Mouse (Mus musculus): ENCODE data around the gene Smim13. TPM values are rescaled to one million over a fixed set of nuclear protein-coding genes. Genes with fewer than 3 reads are reported as not detected.
A peak's percentile ranks its signal among the peaks of the same experiment; 100 is the strongest.

The Smim13 gene
- polyA plus RNA-seq, 1 experiment: 6.5 TPM

DNA sequence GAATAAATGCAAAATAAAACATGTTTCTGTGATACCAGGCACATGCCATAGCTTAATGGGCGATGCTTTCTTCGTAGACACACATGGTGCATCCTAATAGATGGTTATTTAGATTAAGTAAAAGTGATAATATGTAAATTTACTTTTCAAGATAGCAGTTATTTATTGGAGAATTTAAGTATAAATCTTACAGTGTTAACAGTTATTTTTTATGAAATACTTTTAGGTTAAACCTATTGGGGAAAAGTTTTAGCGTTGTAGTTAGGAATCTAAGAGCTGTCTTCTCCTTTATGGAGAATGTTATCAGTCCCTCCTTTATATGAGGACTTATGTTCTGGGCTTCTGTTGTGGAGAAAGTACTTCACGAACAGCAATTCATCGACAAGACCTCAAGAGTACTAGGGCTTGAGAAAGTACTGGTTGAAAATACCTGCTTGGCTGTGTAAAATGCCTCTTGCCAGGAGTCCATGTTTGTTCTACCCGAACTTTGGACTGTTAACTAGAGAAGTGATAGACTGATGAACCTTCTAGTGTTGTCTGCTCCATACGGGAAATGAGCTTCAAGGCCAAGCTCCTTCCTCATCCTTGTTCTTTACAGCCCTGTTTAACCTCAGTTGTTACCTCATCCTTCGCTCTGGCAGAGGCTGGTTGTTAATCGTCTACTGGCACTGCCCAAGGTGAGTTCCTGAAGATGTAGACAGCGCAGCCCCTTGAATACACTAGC lies 24.4 kb downstream of the Smim13 start, which contains the start of gene Gm17364:
Gene Gm17364, minus strand, starts transcription at position 51 of the 724 bp plus-strand sequence.
- WGBS: 84% methylated on average over 10 of the region's 10 CpGs
- Histone ChIP-seq H3K4me1 (ENCODE audit: control insufficient read depth, insufficient read depth, low read length) (no peaks in the 10 kb centered on the region), H3K4me3 (replicated peaks; ENCODE audit: extremely low read depth, low read depth, low read length) (no peak within 1 kb of the TSS)
- TF ChIP-seq POLR2A (IDR thresholded peaks at IDR 0.05; ENCODE audit: borderline replicate concordance, extremely low read depth, low read depth, low read length) (no peak), CTCF (IDR thresholded peaks at IDR 0.05; ENCODE audit: insufficient read depth, low read length) (no peak)
- no peak for DNase-seq

DNA sequence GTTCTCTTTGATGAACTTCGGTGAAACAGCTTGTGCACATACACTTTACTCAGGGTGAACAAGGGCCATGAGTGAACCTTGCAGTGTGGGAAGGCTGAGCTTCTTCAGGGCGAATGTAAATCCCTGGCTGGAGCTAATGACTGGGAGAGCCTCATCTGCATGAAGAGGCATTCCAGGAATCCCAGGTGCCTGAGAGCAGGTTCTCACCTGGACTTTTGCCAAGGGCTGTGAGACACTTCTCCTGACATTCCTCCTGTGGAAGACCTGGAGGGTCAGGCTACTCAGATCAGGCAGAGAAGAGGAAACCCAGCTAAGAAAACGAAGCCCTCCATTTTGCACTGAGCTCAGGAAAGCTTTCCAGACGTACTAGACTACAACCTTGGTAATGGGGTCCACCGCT lies 31.1 kb downstream of the Smim13 start:
- WGBS: 62% methylated on average over 5 of the region's 5 CpGs
- H3K4me1 ChIP-seq (ENCODE audit: control insufficient read depth, insufficient read depth, low read length): no peaks in the 10 kb centered on the region
- no peak overlapping the region for H3K4me3 ChIP-seq (replicated peaks; ENCODE audit: extremely low read depth, low read depth, low read length)
- DNase-seq: no peak
- TF ChIP-seq POLR2A (IDR thresholded peaks at IDR 0.05; ENCODE audit: borderline replicate concordance, extremely low read depth, low read depth, low read length): no peak
- TF ChIP-seq CTCF (IDR thresholded peaks at IDR 0.05; ENCODE audit: insufficient read depth, low read length): no peak

- WGBS: 17% methylated on average over 5 of the region's 5 CpGs
- TF ChIP-seq CTCF (IDR thresholded peaks at IDR 0.05; ENCODE audit: insufficient read depth, low read length): 0 out of 2 replicates have a peak, but pooled peaks have one; percentile 42
- no peak for TF ChIP-seq POLR2A (IDR thresholded peaks at IDR 0.05; ENCODE audit: borderline replicate concordance, extremely low read depth, low read depth, low read length)
- Histone ChIP-seq H3K4me1 (ENCODE audit: control insufficient read depth, insufficient read depth, low read length) (no peaks in the 10 kb centered on the region), H3K4me3 (replicated peaks; ENCODE audit: extremely low read depth, low read depth, low read length) (no peak overlapping the region)
- DNase-seq: peak; percentile 73
Measured at GRCm38 (mm10) chr13:41283256-41283655, 33.6 kb downstream of the Smim13 start.

DNA sequence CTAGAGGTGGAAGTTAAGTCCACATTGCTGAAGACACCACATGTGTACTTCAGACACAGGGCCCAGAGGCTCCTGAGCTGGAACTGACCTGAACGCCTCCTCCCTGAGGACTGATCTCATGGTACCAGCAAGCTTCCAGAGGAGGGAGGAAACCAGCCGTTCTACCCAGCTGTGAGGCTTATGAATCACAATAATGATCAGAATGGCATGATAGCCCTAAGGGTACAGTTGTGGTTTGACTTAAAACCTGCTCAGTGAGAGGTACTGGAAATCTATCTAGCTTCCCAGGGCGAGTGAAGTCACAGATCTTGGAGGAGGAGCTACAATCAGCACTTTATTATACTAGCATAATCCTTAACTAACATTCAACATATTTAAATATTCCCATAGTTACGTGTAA lies 35.8 kb downstream of the Smim13 start:
- no peak overlapping the region for H3K4me3 ChIP-seq (replicated peaks; ENCODE audit: extremely low read depth, low read depth, low read length)
- 83% methylated on average over 4 of the region's 4 CpGs for WGBS
- no peaks in the 10 kb centered on the region for H3K4me1 ChIP-seq (ENCODE audit: control insufficient read depth, insufficient read depth, low read length)
- TF ChIP-seq CTCF (IDR thresholded peaks at IDR 0.05; ENCODE audit: insufficient read depth, low read length) (no peak), POLR2A (IDR thresholded peaks at IDR 0.05; ENCODE audit: borderline replicate concordance, extremely low read depth, low read depth, low read length) (no peak)
- no peak for DNase-seq

GRCm38 (mm10) chr13:41286285-41286684 lies 36.6 kb downstream of the Smim13 start:
- no peaks in the 10 kb centered on the region for H3K4me1 ChIP-seq (ENCODE audit: control insufficient read depth, insufficient read depth, low read length)
- WGBS: 61% methylated on average over 3 of the region's 3 CpGs
- DNase-seq: no peak
- H3K4me3 ChIP-seq (replicated peaks; ENCODE audit: extremely low read depth, low read depth, low read length): no peak overlapping the region
- TF ChIP-seq POLR2A (IDR thresholded peaks at IDR 0.05; ENCODE audit: borderline replicate concordance, extremely low read depth, low read depth, low read length): no peak
- TF ChIP-seq CTCF (IDR thresholded peaks at IDR 0.05; ENCODE audit: insufficient read depth, low read length): no peak

- H3K4me3 ChIP-seq (replicated peaks; ENCODE audit: extremely low read depth, low read depth, low read length): no peak overlapping the region
- H3K4me1 ChIP-seq (ENCODE audit: control insufficient read depth, insufficient read depth, low read length): peaks cover 4% of the 10 kb centered on the region; the same call in 1 of the 2 replicates
- 88% methylated on average over 4 of the region's 4 CpGs for WGBS
- no peak for DNase-seq
- TF ChIP-seq CTCF (IDR thresholded peaks at IDR 0.05; ENCODE audit: insufficient read depth, low read length): no peak
Measured at GRCm38 (mm10) chr13:41291466-41291974, 41.9 kb downstream of the Smim13 start.

DNA sequence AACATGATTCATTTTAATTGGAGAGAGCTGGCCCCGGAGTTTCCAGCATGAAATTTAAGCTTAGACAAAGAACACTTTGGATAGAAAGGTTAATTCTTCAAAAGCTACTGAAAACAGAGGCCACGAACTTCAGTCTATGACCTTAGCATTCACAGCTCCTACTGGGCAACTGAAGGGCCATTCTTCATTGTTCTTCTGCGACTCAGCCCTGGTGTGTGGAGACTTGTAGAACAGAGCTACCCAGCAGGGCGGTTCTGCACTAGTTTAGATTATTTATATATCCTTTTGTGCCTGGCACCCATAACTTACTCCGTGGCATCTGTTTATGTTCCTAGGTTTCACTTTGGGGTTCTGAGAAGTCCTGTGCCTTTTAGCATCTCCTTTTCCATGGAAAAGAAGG lies 44.0 kb downstream of the Smim13 start:
- 57% methylated on average over 5 of the region's 5 CpGs for WGBS
- H3K4me1 ChIP-seq (ENCODE audit: control insufficient read depth, insufficient read depth, low read length): peaks cover 5% of the 10 kb centered on the region; the same call in 1 of the 2 replicates

DNA sequence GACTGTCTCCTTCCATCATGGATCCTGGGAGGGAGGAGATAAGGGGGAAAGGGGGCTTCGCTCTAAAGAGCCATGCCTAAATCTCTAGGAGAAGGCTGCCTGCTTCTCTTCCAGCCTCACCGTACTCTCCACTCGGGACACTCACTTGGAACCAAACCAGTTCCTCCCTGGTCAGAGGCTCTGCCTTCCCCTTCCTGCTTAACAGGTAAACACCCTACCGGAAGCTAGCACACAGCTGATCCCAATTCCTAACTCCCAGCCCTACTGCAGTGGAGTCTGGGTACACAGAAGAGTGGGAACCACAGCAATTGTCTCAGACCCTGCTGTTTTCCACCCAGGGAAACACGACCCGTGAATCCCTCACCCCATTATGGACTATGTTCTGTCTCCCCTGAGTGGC lies 46.2 kb downstream of the Smim13 start:
- H3K4me3 ChIP-seq (replicated peaks; ENCODE audit: extremely low read depth, low read depth, low read length): no peak overlapping the region
- 57% methylated on average over 6 of the region's 6 CpGs for WGBS
- DNase-seq: no peak
- TF ChIP-seq CTCF (IDR thresholded peaks at IDR 0.05; ENCODE audit: insufficient read depth, low read length) (no peak), POLR2A (IDR thresholded peaks at IDR 0.05; ENCODE audit: borderline replicate concordance, extremely low read depth, low read depth, low read length) (no peak)
- peaks cover 7% of the 10 kb centered on the region; the same call in 1 of the 2 replicates for H3K4me1 ChIP-seq (ENCODE audit: control insufficient read depth, insufficient read depth, low read length)

More for the DNA sequence above, 44.0 kb downstream of the Smim13 start:
- no peak for TF ChIP-seq POLR2A (IDR thresholded peaks at IDR 0.05; ENCODE audit: borderline replicate concordance, extremely low read depth, low read depth, low read length)
- TF ChIP-seq CTCF (IDR thresholded peaks at IDR 0.05; ENCODE audit: insufficient read depth, low read length): no peak
- H3K4me3 ChIP-seq (replicated peaks; ENCODE audit: extremely low read depth, low read depth, low read length): no peak overlapping the region
- no peak for DNase-seq

DNA sequence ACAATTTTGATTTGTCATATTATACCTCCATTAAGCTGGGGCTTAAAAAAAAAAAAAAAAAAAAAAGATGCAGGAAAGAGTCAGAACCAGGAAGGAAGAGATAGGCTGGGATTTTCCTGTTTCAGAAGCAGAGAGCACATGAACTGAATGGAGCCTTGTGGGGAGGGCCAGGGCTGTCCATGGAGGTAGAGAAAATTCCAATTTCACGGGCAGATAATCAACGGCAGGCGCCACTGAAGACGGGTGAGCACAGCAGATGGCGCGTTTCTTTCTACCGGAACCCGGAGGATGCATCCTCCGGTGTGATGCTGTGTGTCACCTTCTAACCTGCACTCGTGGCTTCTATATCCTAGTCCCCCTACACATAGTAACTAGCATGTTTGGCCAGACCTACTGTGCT lies 46.8 kb downstream of the Smim13 start:
- DNase-seq: no peak
- no peak overlapping the region for H3K4me3 ChIP-seq (replicated peaks; ENCODE audit: extremely low read depth, low read depth, low read length)
- WGBS: 83% methylated on average over 10 of the region's 10 CpGs

GRCm38 (mm10) chr13:41298533-41298932 lies 48.9 kb downstream of the Smim13 start:
- no peak for DNase-seq
- Histone ChIP-seq H3K4me3 (replicated peaks; ENCODE audit: extremely low read depth, low read depth, low read length) (no peak overlapping the region), H3K4me1 (ENCODE audit: control insufficient read depth, insufficient read depth, low read length) (peaks cover 9% of the 10 kb centered on the region; the same call in 1 of the 2 replicates)
- TF ChIP-seq POLR2A (IDR thresholded peaks at IDR 0.05; ENCODE audit: borderline replicate concordance, extremely low read depth, low read depth, low read length) (no peak), CTCF (IDR thresholded peaks at IDR 0.05; ENCODE audit: insufficient read depth, low read length) (no peak)
- 6% methylated on average over 2 of the region's 2 CpGs for WGBS

More for the DNA sequence above, 46.8 kb downstream of the Smim13 start:
- H3K4me1 ChIP-seq (ENCODE audit: control insufficient read depth, insufficient read depth, low read length): peaks cover 7% of the 10 kb centered on the region; the same call in 1 of the 2 replicates
- TF ChIP-seq POLR2A (IDR thresholded peaks at IDR 0.05; ENCODE audit: borderline replicate concordance, extremely low read depth, low read depth, low read length) (no peak), CTCF (IDR thresholded peaks at IDR 0.05; ENCODE audit: insufficient read depth, low read length) (no peak)

All from lung, adult 2 months (tissue).